Mouse (Mus musculus) cerebellum, adult 18-20 months (tissue): ENCODE results near the gene Pom121l12.

Experiments used
- DNase-seq, 2 experiments: peaks; one replicate each; pipeline ENCODE4 v3.0.0; 2021

Gene Pom121l12

DNA sequence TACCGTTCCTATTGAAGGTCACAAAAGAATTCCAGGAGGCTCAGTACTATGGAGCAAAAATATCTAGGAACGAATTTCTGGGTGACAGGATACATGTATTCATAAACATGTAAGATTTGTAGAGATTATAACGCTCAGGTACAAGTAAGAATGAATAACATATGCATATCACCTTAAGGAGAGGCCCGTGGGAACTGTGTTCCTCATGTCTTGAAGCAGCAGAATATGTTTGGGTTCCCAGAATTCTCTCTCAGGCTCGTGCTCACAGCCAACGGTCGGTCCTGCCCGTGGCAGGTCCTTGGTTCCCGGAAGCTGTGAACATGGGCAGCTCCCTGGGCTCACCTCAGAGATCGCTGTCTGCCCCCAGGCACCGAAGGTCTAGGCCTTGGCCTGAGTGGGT, at the start of gene Pom121l12:
Gene Pom121l12, plus strand, starts transcription at position 301 of the 400 bp plus-strand sequence.
- DNase-seq, result no peak

DNA sequence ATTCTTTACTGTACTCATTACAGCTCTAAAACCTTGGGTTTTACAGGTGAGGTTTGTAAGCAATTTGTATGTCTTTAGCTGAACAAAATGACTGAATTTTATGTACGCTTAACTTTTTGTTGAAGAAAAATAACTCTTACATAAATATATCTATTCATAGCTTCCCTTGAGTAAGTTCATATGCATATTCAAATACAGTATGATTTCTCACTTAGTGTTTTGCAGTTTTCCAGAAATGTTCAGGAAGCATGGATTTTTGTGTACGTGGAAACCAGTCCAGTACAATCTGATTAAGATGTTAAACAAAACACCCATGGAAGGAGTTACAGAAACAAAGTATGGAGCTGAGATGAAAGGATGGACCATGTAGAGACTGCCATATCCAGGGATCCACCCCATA, 12.8 kb downstream of the Pom121l12 start:
- no peak for DNase-seq
